Mouse (Mus musculus): ENCODE data around the gene C4bp. TPM values are rescaled to one million over a fixed set of nuclear protein-coding genes. Genes with fewer than 3 reads are reported as not detected.

The C4bp gene
- polyA plus RNA-seq, 1 experiment from 2014 or later = not detected

DNA sequence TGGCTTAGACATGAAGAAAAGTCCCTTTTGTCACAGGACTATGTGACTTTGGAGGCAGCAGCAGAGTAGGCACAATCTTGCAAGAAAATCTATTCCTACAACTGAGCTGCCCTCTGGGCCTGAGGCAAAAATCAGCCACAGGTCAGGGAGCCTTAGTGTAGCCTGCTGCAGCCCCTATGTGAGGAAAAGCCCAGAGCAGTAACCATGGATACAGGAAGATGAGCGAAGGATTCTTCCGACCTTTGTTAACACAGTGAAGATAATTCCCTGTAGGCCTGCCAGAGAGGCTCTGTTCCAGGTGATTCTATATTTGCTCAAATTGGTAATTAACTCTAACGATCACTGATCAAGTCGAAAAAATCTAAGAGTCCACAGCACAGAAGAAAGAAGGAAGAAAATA is 17.3 kb downstream of the C4bp start:
- Histone ChIP-seq H3K27ac (no peak overlapping the region), H3K4me3 (no peak overlapping the region), H3K9ac (no peak overlapping the region), H3K36me3 (no peaks in the 10 kb centered on the region), H3K4me2 (replicated peaks) (no peak overlapping the region), H3K4me1 (no peaks in the 10 kb centered on the region), H3K9me3 (no peaks in the 10 kb centered on the region), H3K27me3 (replicated peaks) (no peaks in the 10 kb centered on the region)
- ATAC-seq (ENCODE audit: low FRiP score, low read depth) = no peak
- WGBS = 74% methylated on average over 4 of the region's 4 CpGs

DNA sequence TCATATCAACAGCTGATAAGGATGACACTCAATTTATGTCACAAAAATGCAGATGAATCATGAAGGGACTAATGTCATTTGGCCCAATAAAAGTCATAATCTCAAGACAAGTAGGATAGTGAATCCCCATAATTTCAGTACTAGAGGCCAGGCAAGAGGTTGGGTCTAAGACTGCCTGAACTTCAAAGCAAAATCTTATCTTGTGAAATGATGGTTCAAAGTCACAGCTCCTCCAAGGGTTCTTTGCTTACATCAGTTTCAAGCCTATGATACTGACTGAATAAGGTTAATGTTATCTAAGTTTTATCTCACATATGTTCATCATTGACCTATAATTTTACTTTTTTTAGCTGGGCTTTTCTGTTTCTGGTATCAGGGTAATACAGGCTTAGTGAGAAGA is 20.5 kb downstream of the C4bp start:
- no peaks in the 10 kb centered on the region for H3K4me1 ChIP-seq
- H3K9ac ChIP-seq = no peak overlapping the region
- H3K27me3 ChIP-seq (replicated peaks) = no peaks in the 10 kb centered on the region
- no peaks in the 10 kb centered on the region for H3K9me3 ChIP-seq
- no peaks in the 10 kb centered on the region for H3K36me3 ChIP-seq
- H3K4me3 ChIP-seq = no peak overlapping the region
- no peak overlapping the region for H3K4me2 ChIP-seq (replicated peaks)
- H3K27ac ChIP-seq = no peak overlapping the region
- no peak for ATAC-seq (ENCODE audit: low FRiP score, low read depth)

GRCm38 (mm10) chr1:130633761-130634410 is 27.5 kb downstream of the C4bp start:
- Histone ChIP-seq H3K27me3 (replicated peaks) (no peaks in the 10 kb centered on the region), H3K4me1 (no peaks in the 10 kb centered on the region), H3K9ac (no peak overlapping the region), H3K9me3 (no peaks in the 10 kb centered on the region), H3K4me2 (replicated peaks) (no peak overlapping the region), H3K27ac (no peak overlapping the region), H3K4me3 (no peak overlapping the region), H3K36me3 (no peaks in the 10 kb centered on the region)
- no peak; the same call in 1 of the 2 replicates for ATAC-seq (ENCODE audit: low FRiP score, low read depth)
- WGBS = 35% methylated on average over 16 of the region's 16 CpGs

GRCm38 (mm10) chr1:130633316-130633715 is 28.1 kb downstream of the C4bp start:
- no peak for ATAC-seq (ENCODE audit: low FRiP score, low read depth)
- Histone ChIP-seq H3K4me2 (replicated peaks) (no peak overlapping the region), H3K9ac (no peak overlapping the region), H3K4me3 (no peak overlapping the region), H3K4me1 (no peaks in the 10 kb centered on the region), H3K9me3 (no peaks in the 10 kb centered on the region), H3K27me3 (replicated peaks) (no peaks in the 10 kb centered on the region), H3K27ac (no peak overlapping the region), H3K36me3 (no peaks in the 10 kb centered on the region)
- WGBS = 92% methylated on average over 8 of the region's 8 CpGs

DNA sequence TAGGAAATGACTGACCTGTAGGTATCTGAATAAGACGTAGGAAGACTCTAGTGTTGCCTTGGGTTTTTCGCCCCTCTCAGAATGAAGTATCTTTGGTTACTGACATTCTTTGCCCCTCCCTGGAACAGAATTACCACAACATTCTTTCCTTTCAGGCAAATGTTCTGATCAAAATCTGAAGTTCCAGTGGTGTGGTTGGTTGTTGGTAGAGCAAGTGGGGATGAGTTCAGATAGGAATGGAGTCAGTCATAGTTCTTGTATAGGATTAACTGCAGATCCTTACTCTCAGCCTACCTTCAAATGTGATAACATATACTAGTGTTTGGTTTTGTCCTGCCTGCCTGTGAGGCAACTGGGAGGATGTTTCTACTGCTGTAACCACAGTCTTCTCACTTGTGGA is 31.9 kb downstream of the C4bp start, which contains the start of gene Zp3r:
Gene Zp3r, minus strand, starts transcription at position 101 of the 400 bp plus-strand sequence.
- Histone ChIP-seq H3K4me3 (no peak within 1 kb of the TSS), H3K27me3 (replicated peaks) (no peaks in the 10 kb centered on the region), H3K9ac (no peak within 1 kb of the TSS), H3K4me1 (no peaks in the 10 kb centered on the region), H3K9me3 (no peaks in the 10 kb centered on the region), H3K36me3 (no peaks in the 10 kb centered on the region), H3K27ac (no peak within 1 kb of the TSS), H3K4me2 (replicated peaks) (no peak within 1 kb of the TSS)
- WGBS = 93% methylated on average over 2 of the region's 2 CpGs
- no peak for ATAC-seq (ENCODE audit: low FRiP score, low read depth)

GRCm38 (mm10) chr1:130596291-130596690 is 65.1 kb downstream of the C4bp start:
- Histone ChIP-seq H3K27ac (no peak overlapping the region), H3K4me1 (no peaks in the 10 kb centered on the region), H3K27me3 (replicated peaks) (no peaks in the 10 kb centered on the region), H3K4me2 (replicated peaks) (no peak overlapping the region), H3K9ac (no peak overlapping the region), H3K9me3 (no peaks in the 10 kb centered on the region), H3K36me3 (no peaks in the 10 kb centered on the region), H3K4me3 (no peak overlapping the region)
- ATAC-seq (ENCODE audit: low FRiP score, low read depth) = no peak
- 92% methylated on average over 2 of the region's 2 CpGs for WGBS

DNA sequence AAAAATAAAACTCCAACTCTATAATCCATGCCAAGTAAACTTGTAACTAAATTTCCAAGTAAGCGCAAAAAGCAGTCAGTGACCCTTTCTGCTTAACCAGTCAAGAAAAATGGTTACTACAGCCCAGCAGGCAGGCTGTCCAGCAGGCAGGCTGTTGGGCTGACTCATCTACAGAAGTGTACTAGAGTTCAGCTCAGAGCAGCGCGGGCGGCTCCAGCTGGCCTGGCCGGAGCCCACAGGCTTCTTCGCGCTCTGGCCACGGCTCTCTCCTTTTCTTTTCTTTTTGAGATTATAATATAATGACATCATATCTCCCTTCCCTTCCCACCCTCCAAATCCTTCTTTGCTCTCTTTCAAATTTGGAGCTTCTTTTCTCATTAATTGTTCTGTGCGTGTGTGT is 72.8 kb downstream of the C4bp start:
- WGBS = 88% methylated on average over 9 of the region's 9 CpGs
- H3K4me1 ChIP-seq = no peaks in the 10 kb centered on the region

More for the DNA sequence above, 72.8 kb downstream of the C4bp start:
- Histone ChIP-seq H3K9ac (no peak overlapping the region), H3K36me3 (no peaks in the 10 kb centered on the region), H3K27ac (no peak overlapping the region), H3K4me3 (no peak overlapping the region), H3K9me3 (no peaks in the 10 kb centered on the region), H3K4me2 (replicated peaks) (no peak overlapping the region), H3K27me3 (replicated peaks) (no peaks in the 10 kb centered on the region)
- no peak for ATAC-seq (ENCODE audit: low FRiP score, low read depth)

Other genes with a start within 250 kb of the C4bp start
- gene Cd55b, start 238.6 kb downstream of the C4bp start, polyA plus RNA-seq (2016; fragmentation: Nextera tagmentation; extraction: Ambion mirVana) = not detected in 2 replicates
- gene Cd55, start 198.9 kb downstream of the C4bp start, polyA plus RNA-seq (2016; fragmentation: Nextera tagmentation; extraction: Ambion mirVana) = 4.3 and 5.9 TPM in 2 replicates
- gene Zp3r, start 32.0 kb downstream of the C4bp start, polyA plus RNA-seq (2016; fragmentation: Nextera tagmentation; extraction: Ambion mirVana) = not detected in 2 replicates
- gene Gm29427, start 54.2 kb upstream of the C4bp start, polyA plus RNA-seq (2016; fragmentation: Nextera tagmentation; extraction: Ambion mirVana) = not detected in 2 replicates
- 18.6 and 20.3 TPM in 2 replicates for gene Yod1, start 55.7 kb upstream of the C4bp start, polyA plus RNA-seq (2016; fragmentation: Nextera tagmentation; extraction: Ambion mirVana)
- 14.9 and 16.1 TPM in 2 replicates for gene Pfkfb2, start 67.6 kb upstream of the C4bp start, polyA plus RNA-seq (2016; fragmentation: Nextera tagmentation; extraction: Ambion mirVana)
- gene AA986860, start 70.3 kb upstream of the C4bp start, polyA plus RNA-seq (2016; fragmentation: Nextera tagmentation; extraction: Ambion mirVana) = 0.51 and 0.86 TPM in 2 replicates
- gene Fcamr, start 139.3 kb upstream of the C4bp start, polyA plus RNA-seq (2016; fragmentation: Nextera tagmentation; extraction: Ambion mirVana) = not detected in 2 replicates
- gene Pigr, start 165.1 kb upstream of the C4bp start, polyA plus RNA-seq (2016; fragmentation: Nextera tagmentation; extraction: Ambion mirVana) = not detected in 2 replicates
- not detected in 2 replicates for gene Fcmr, start 204.0 kb upstream of the C4bp start, polyA plus RNA-seq (2016; fragmentation: Nextera tagmentation; extraction: Ambion mirVana)
- gene Il24, start 225.8 kb upstream of the C4bp start, polyA plus RNA-seq (2016; fragmentation: Nextera tagmentation; extraction: Ambion mirVana) = not detected in 2 replicates
- gene Il20, start 249.8 kb upstream of the C4bp start, polyA plus RNA-seq (2016; fragmentation: Nextera tagmentation; extraction: Ambion mirVana) = not detected in 2 replicates

All from neural tube, embryonic 12.5 days (tissue).